Mouse (Mus musculus) left cerebral cortex, postnatal 36 days (tissue): ENCODE data around the gene Rdh5. TPM values are rescaled to one million over a fixed set of nuclear protein-coding genes. Genes with fewer than 3 reads are reported as not detected.

Source experiments
- DNase-seq, 2 experiments: peaks; one replicate each; pipeline ENCODE4 v3.0.0; 2021 to 2022; ENCODE audit warnings: low spot score in 2 of 2, mixed read lengths in 1 of 2
- intact Hi-C: fragments of 180-260 bp; cut with DNase I; formaldehyde crosslinking; loops from one replicate; pipeline ENCODE4 v1.15.1; 2025
- total RNA-seq, 2 experiments: library from RNA; stranded (reverse); gene quantifications; 2 replicates each; pipeline ENCODE4 v1.2.3; 2021

The Rdh5 gene
- 1 to 10 TPM; 6.7 to 7.0 TPM for total RNA-seq

DNA sequence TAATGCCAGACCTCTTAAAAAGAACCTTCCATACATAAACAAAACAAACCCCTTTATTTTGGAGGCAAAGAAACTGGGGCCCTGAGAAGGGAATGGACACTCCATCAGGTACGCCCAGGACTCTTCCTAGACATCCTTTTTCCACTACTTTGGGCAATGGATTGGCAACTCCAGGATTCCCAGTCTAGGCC lies at the start of gene Rdh5:
Gene Rdh5 (minus strand): TSS at position 67 of the 191 bp plus-strand sequence.
- DNase-seq, result no peak
- intact Hi-C loops, result no loop called here

DNA sequence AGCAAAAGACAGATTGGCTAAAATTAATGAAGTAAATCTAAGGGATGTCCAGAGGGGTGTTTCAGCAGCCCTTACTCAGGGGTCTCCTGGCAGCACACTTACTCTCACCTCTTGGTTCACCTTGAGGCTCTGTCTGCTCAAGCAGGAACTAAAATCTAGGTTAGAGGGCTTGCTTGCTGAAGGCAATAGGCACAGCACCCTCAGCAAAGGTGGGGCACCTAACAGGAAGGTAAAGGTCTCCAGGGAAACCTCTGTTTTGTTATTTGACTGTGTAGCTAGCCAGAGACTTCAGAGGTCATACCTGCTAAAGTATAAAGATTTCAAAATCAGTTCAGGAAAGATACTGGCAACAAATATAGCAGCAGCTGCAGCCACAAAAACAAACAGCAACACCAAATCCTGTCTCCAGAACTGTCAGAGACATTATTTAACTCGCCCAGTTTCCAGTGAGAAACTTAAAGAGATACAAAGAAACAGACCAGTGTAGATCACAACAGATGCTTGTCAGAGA lies 48.1 kb upstream of the Rdh5 start:
- intact Hi-C loops, result no loop called here
- DNase-seq, result no peak

DNA sequence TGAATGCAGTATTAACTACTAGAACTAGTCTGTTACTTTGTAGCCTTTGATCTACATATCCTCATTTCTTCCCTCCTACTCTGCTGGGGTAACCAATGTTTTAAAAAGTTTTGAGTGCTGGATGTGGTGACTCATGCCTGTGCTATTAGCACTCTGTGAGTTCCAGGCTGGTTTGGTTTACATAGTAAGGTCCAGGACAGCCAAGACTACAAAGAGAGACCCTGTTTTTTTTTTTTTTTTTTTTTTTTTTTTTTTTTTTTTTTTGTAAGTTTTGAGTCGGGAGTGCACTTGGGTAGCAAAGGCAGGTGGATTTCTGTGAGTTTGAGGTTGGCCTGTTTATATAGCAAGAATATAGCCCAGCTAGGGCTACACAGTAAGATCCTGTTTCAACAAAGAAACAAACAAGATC lies 45.7 kb upstream of the Rdh5 start:
- DNase-seq, result no peak
- intact Hi-C loops, result no loop called here

DNA sequence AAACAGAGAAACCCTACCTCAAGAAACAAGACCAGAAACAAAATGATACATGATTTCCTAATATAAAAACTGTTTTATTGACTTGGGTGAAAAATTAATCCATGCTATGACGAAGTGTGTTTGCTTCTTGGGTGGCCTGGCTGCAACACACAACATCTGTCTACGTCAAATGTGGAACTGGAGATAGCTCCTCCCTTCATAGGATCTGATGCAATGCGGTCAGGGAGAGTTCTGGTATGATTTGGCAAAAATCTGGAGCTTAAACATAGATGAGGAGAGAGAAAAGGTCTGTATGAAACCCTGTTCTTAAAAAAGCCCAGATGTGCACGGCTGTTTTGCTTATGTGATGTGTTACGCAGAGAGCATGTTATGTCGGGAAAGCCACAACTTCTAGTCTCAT lies 43.2 kb upstream of the Rdh5 start:
- no peak for DNase-seq
- intact Hi-C loops, result no loop called here

DNA sequence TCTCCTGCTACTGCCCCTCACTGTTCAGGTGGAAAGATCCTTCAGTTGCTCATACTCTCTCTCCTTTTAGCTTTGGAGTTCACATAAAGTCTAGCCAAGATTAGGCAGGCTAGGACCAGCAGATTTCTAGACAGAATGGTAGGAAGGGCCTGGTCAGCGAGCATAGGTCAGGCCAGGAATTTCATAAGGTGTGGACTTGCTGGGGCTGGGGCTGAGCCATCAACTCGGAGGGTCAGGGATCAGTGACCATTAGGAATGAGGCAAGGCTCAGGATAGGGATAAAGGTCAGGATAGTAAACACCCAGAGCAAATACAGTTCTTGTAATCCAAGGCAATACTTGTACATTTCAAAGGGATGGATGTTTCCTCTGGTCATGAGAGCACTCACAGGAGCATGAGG lies 42.3 kb upstream of the Rdh5 start:
- DNase-seq, result no peak
- intact Hi-C loops, result no loop called here

DNA sequence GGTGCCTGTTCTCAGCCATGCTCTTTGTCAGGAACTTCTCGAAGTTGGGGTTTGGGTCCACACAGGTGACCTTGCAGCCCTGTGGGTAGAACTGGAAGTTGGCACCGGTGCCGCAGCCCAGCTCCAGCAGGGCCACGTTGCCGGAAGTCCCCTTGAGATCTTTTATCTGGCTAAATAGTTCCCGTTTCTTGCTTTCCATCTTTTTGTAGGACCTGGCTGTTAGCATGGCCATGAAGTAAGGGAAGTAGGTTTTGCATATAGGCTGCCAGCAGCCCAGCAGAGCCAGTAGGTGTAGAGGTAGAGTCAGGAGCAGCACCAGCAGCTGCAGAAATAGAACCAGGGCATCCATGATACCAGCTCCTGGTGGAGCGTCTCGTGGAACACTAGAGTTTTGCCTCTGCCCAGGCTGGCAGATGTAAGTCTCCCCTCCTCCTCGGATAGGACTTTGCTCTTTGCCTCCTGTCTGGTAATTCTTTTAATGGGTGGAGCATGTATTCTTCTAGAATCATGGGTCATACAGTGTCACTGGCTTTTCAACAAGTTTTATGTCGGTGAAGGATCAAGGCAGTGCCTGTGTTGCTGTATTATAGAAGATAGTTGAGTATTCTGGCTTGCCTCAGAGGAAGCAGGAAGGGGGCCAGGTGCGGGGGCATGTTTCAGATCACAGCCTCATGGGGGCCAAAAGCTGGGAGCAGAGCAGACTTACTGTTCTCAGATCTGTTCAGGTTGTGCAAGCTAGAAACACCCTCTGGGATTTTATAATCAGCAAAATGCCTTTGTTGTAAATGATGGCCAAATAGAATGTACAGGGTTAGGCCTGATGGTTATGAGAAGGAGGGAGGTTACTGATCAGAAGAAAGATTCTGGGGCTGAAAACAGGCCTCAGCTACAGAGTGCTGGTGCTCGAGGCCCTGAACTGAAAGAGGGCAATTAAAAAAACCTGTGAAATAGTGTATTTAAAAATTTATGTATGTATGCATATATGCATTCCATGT lies 38.2 kb upstream of the Rdh5 start, which contains the start of gene Mettl7b:
Gene Mettl7b (minus strand): TSS at position 399 of the 995 bp plus-strand sequence.
- DNase-seq, result no peak
- intact Hi-C loops, result no loop called here

DNA sequence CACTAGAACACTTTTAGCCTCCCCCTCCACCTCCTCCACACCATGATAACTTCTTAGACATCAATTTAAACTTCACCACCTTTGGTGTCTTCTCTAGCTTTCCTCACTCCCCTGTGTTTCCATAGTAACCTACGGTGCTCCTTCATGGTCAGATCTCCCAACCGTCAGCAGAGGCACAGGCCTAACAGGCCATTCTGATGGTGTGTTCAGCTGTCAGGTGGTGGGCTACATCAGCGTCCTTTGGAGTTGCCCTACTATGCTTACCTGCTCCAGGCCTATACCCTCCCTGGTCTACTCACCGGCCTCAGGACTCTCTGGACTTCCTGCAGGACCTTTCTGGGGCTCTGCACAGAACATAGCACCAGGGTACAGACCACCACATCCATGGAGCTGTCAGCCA lies 37.5 kb upstream of the Rdh5 start:
- intact Hi-C loops, result no loop called here
- no peak for DNase-seq

DNA sequence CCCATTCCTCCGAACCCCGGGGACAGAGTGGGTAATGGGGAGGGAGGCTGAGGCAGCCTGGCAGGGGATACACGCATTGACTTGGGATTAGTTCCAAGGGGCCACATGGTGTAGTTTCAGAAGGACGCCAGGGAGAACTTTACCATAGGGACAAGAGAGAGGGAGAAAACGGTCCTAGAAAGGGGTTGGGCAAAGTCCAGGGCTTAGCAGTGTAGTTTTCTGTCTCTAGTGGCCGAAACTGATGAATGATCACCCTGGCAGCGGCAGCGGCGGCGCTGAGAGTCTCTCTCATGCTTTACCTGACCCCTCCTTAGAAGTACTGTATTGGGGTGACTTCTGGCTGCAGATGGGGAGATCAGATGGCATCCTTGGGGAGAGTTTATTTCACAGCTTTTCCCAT lies 35.7 kb upstream of the Rdh5 start:
- DNase-seq, result no peak
- intact Hi-C loops, result no loop called here

DNA sequence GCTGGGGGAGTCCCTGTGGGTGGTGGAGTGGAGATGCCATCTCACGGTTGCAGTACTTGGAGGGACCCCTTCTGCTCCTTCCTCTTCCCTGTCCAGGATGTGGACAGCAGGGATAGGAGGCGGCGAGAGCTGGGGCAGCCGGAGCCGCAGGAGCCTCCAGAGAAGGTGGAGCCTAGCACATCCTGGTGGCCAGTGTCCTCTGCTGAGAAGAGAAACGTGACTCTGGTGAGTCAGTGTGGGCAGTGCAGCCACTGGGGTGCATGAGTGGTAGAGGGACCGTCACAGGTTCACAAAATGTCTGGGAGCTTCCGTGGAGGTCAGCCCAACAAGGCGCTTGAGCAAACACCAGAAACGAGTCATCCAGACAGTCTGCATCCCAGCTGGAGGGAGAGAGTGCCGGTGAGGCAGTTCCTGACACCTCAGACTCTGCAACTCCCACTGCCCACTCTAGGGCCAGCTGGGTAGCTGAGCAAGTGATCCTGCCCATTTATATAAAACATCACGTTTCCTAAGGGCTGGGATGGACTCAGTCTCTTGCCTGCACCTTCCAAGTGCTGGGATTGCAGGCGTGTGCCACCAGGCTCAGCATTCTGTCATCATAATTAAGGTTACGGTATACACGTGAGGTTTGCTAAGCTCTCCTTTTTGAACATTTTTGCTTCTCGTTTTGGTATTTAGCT lies 27.7 kb upstream of the Rdh5 start:
- intact Hi-C loops, result no loop called here
- DNase-seq, result no peak

DNA sequence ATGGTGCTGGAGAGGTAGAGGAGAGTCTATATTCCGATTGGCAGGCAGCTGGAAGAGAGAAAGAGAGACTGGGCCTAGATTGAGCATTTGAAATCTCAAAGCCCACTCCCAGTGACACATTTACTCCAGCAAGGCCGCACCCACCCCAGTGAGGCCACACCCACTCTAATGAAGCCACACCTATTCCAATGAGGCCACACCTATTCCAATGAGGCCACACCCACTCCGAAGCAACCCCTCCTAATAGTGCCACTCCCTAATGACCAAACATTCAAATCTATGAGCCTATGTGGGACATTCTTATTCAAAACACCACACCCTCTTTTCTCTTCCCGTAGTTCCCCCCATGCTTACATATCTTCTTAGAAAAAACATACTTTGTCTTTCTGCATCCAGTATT lies 24.8 kb upstream of the Rdh5 start:
- DNase-seq, result no peak
- intact Hi-C loops, result no loop called here

DNA sequence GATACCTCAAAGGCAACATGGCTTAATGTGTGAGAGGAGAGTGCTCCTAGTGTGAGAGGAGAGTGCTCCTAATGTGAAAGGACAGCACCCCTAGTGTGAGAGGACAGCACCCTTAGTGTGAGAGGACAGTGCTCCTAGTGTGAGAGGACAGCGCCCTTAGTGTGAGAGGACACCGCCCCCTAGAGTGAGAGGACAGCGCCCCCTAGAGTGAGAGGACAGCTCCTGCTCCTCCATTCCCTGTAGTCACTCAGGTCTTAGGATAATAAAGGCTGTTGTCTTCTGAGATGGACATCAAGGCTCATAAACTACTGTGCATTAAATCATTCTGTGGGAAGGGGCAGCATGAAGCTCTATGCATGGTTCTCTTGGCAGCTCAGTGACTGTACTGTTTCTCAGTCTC lies 23.0 kb upstream of the Rdh5 start:
- DNase-seq, result no peak
- intact Hi-C loops, result no loop called here

DNA sequence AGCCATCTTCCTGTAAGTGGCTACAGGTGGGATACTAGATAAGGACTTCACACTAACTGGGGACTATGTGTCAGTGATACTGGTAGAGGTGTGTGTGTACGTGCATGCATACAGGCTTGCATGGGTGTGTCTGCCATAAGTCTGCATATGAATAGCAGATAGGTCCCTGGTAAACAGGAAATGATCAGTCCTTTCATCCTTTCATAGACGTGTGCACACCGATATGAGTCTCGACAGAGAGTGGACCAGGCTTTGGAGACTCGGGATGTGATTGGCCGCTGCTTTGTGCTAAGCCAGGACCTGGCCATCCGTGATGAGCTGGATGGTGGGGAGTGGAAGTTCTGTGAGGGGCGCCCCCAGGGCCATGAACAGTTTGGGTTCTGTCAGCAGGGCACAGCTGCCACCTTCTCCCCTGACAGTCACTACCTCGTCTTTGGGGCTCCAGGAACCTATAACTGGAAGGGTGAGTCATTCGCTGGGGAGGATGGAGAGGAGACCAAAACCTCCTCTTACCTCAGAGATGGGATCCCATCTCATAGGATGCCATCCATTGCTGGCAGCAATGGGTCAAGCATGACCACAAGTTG lies 17.9 kb upstream of the Rdh5 start:
- no peak for DNase-seq
- intact Hi-C loops, result no loop called here

DNA sequence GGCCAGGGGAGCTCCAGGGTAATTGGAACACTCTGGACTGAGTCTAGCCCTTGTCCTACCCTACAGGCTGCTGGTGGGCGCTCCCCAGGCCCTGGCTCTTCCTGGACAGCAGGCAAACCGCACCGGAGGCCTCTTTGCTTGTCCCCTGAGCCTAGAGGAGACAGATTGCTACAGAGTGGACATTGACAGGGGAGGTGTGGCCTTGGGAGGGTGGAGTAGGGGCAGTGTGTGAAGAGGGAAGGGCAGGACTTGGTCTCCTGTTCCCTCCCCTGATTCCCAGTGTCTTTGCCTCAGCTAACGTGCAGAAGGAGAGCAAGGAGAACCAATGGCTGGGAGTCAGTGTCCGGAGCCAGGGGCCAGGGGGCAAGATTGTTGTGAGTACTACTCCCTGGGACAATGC lies 16.3 kb upstream of the Rdh5 start:
- no peak for DNase-seq
- intact Hi-C loops, result no loop called here

DNA sequence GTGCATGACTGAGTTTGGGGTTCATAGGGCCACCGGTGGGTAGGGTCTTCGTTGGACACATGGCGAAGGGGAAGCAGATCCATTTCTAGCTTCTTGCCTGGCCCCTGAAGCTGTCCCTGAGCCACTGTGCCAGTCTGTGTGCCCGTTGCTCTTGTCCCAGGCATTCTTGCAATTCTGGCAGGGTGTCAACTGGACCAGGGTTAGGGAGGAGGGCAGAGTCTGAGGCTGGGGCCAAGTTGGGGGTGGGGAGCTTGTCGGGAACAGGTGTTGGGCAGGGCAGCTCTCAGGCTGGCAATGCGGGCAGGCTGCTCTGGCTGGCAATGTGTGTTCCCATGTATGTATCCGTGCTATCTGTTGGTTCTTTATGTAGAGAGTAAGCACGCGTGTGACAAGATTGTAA lies 15.8 kb upstream of the Rdh5 start:
- no peak for DNase-seq
- intact Hi-C loops, result no loop called here

DNA sequence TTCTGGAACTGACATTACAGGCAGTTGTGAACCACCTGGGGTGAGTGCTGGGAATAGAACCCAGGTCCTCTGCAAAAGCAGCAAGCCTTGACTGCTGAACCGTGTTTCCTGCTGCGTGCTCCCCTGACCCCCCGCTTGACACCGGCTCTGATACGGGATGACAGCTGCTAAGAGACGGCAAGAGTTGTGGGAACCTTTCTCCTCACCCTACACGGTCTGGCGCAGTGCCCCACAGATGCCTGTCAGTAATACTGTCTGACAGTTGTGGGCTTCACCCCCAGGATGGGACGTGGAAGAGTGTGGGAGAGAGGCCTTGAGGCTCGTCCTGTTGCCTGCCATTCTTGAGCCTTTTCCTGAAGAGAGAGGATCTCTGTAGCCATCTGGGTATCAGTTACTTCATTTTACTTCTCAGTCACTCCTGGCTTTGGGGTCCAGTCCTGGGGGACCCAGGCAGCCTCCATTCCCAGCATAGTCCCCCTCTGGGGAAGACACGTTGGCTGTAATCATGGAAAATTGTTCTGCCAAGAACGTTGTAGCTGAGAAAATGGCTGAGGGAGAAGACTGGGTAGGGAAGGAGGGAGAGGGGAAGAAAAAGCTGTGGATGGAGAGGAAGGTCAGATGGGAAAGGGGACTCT lies 15.2 kb upstream of the Rdh5 start:
- no peak for DNase-seq
- intact Hi-C loops, result no loop called here

DNA sequence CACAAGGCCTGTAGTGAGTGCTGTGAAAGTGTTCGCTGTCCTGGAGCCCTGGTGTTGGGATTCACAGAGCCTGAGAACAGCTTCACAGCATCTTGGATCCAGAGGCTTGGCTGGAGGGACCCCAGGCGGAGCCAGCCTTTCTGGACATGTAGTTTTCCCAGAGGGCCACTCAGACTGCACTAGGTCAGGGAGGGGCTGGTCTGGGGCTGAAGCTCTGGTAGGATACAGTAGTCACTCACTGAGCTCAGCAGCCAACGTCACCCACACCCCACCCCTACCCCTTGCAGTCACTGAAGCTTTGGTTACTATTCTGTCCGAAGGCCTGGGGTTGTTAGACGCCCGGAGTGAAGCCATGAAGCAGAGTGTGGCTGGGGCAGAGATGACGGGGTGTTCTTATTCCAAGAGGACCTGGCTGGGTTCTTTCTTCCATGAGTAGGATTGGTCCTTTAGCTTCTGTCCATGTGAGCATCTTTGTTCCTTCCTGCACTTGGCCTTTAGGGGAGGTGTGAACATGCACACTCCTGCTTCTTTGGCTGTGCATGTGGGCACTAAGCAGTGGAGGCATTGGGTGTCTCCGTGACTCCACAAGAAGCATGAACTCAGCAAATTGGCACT lies 13.2 kb upstream of the Rdh5 start:
- intact Hi-C loops, result no loop called here
- DNase-seq, result no peak

DNA sequence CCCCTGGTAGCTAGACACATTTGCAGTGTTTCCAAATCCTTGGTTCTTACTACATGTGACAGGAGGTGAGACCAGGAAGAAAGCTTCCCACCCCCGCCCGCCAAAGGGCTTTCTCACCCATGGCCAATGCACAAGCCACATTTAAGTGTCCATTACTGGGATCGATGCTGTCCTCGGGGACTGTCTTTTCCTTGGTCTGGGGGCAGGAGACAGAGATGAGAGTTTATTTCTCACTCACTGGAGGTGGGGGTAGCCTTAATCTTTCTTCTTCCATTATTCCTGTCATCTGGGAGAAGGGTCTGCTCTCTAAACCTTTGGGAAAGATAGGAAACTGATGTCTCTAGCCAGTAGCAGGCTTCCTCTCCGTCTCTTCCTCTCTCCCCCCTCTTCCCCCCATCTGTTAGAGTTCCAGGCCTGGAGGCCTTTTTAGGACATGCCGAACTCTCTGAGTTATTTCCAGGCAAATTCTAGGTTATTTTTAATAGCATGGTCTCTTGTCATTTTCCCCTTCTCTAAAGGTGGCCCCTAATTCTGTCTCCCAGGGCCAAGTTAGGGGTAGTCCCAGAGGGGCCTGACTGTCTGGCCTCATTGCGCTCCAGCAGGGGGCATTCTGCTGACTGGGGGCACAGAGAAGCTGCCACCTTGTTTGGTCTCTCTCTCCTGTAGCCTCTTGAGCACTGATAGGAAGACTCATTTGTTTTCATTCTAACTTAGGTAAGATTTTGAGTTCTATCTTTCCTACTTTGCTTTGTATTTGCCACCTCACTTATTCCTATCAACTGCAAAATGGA lies 12.5 kb upstream of the Rdh5 start:
- no peak for DNase-seq
- intact Hi-C loops, result no loop called here

DNA sequence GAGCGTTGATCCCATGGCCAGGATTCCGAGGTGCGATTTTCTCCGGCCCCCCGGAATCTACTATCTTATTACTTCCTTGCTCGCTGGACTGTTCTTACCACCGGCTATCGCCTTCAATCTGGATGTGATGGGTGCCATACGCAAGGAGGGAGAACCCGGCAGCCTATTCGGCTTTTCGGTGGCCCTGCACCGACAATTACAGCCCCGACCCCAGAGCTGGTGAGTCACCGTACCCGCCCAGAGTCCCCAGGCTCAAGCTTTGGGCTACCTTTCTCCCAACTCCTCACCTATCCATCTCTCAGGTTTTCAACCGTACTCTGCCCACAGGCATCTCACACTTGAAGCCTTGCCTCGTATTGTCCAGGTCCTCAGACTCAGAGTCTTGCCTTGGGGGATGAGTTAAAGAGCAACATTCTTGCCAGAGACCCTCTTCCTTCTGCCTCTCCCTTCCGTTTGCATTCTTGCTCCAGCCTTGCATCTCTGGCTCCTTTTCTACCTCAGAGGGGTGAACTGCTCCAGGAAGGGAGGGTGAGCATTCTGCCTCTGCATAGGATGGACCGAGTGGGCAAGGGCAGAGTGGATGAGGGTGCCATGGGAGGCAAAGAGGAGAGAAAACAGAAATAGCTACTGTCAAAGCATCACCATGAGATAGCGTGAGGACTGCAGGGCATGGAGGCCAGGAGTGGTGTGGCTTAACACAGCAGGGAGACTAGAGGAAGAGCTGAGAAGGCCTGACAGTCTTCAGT lies 11.5 kb upstream of the Rdh5 start:
- DNase-seq, result no peak
- intact Hi-C loops, result no loop called here

DNA sequence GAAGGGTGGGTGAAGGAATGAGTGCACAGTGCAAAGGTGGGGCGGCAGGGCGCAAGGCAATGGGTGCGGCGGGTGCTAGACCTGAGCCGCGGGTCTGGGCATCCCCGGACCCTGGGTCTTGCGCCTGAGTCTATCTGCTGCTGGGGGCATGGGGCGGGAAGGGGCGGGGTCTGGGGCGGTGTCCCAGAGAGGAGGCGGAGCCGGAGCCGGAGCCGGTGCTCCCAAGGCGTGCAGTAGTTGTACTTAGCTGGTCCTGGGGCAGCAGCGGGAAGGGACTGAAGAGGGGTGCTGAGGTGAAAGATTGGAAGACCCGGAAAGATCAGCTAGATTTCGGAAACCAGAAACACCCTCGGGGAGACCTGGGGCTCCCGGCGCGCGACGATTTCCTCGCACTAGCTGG lies 10.9 kb upstream of the Rdh5 start, which contains the start of gene Itga7:
Gene Itga7 (plus strand): TSS at position 245 of the 400 bp plus-strand sequence.
- intact Hi-C loops, result no loop called here
- no peak for DNase-seq
